Mouse (Mus musculus): ENCODE data around the gene Kalrn. TPM values are rescaled to one million over a fixed set of nuclear protein-coding genes. Genes with fewer than 3 reads are reported as not detected.
A peak's percentile ranks its signal among the peaks of the same experiment; 100 is the strongest.

The Kalrn gene
- polyA plus RNA-seq, 1 experiment from 2014 or later: 9.2 TPM

GRCm38 (mm10) chr16:34017241-34017640 lies 556.1 kb downstream of the Kalrn start:
- H3K4me1 ChIP-seq: no peaks in the 10 kb centered on the region
- no peak overlapping the region for H3K4me3 ChIP-seq
- no peak overlapping the region for H3K9ac ChIP-seq
- H3K4me2 ChIP-seq: no peak overlapping the region
- H3K9me3 ChIP-seq: no peaks in the 10 kb centered on the region
- 86% methylated on average over 8 of the region's 8 CpGs for WGBS
- peaks cover 27% of the 10 kb centered on the region for H3K36me3 ChIP-seq
- H3K27ac ChIP-seq: no peak overlapping the region
- ATAC-seq (ENCODE audit: insufficient number of reproducible peaks, low FRiP score, low TSS enrichment, low read depth): no peak
- H3K27me3 ChIP-seq: no peaks in the 10 kb centered on the region

DNA sequence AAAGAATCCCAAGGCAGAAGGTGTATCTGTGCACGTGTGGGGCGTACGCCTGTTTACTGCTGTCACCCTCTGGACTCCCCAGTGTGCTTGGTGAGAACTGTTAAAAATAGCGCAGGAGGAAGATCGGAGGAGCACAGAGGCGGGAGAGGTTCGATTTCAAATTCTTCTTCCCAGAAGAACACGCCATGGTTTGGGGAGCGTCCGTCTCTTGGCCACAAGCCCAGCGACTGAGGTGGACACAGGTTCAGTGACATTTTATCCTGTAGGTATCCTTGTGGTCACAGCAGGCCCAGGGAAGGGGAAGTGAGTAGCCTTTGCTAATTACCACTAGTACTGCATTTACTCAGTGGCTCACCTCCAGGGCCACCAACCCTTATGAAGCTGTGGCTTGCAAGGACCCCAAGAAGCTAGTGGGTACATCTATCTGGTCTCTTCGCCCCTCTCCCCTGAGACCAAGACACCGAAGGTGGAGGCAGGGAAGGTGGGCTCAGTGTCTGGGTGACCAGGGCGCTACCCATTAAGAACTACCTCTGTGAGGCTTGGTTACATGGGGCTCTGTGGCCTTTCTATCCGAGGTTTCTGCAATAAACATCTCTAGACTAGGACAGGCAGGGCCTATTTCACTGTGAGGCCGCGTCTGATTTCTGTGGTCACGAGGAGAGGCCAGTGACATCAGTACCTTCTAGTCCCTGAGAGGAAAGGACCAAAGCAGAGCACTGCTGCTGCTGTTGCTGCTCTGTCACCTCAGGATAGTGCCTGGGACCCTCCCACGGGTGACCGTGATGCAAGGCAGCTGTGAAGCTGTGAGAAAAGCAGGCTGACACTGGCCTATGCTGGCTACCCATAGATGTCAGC lies 561.1 kb downstream of the Kalrn start:
- H3K4me2 ChIP-seq: no peak overlapping the region
- no peak for ATAC-seq (ENCODE audit: insufficient number of reproducible peaks, low FRiP score, low TSS enrichment, low read depth)
- no peaks in the 10 kb centered on the region for H3K9me3 ChIP-seq
- no peak overlapping the region for H3K9ac ChIP-seq
- H3K36me3 ChIP-seq: peaks cover 37% of the 10 kb centered on the region
- H3K4me1 ChIP-seq: no peaks in the 10 kb centered on the region
- WGBS: 88% methylated on average over 20 of the region's 20 CpGs
- H3K27me3 ChIP-seq: no peaks in the 10 kb centered on the region
- H3K4me3 ChIP-seq: no peak overlapping the region
- no peak overlapping the region for H3K27ac ChIP-seq

DNA sequence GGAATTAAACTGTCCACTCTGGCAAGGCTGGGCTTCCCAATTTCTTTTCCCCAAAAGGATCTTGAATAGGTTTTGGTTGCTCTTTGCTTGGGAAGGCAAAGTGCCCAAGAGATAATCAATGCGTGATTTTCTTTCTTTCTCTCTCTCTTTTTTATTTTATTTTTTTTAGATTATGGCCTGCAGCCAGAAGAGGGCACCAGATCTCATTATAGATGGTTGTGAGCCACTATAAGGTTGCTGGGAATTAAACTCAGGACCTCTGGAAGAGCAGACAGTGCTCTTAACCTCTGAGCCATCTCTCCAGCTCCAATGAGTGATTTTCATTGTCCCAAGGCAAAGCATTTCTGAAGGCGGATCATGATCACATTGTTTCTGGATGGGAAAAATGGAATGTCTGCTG lies 563.8 kb downstream of the Kalrn start:
- Histone ChIP-seq H3K4me2 (no peak overlapping the region), H3K27me3 (no peaks in the 10 kb centered on the region), H3K4me1 (peaks cover 11% of the 10 kb centered on the region), H3K9me3 (no peaks in the 10 kb centered on the region), H3K27ac (no peak overlapping the region), H3K36me3 (peaks cover 22% of the 10 kb centered on the region), H3K4me3 (no peak overlapping the region), H3K9ac (no peak overlapping the region)
- 93% methylated on average over 2 of the region's 2 CpGs for WGBS
- ATAC-seq (ENCODE audit: insufficient number of reproducible peaks, low FRiP score, low TSS enrichment, low read depth): no peak

DNA sequence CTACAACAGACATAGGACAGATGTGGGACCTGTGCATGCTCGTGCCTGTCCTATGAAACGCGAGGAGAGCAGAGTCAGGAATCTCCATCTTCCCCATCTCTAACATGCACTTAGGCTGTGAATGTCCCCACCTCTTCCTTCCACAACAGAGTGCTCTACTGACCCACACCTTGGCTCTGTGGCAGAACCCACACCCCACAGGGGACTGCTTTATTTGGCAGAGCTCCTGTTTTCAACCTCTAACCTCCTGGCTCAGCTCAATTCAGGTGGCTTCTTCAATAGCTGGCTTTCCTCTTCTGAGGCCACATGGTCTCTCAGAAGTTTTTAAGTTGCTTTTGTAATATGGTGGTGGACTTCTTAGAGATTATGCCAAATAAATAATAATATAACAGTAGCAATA lies 567.3 kb downstream of the Kalrn start:
- Histone ChIP-seq H3K4me1 (peaks cover 22% of the 10 kb centered on the region), H3K9me3 (no peaks in the 10 kb centered on the region), H3K9ac (no peak overlapping the region), H3K4me2 (no peak overlapping the region), H3K27ac (no peak overlapping the region), H3K4me3 (no peak overlapping the region), H3K36me3 (peaks cover 7% of the 10 kb centered on the region; the same call in 1 of the 2 replicates), H3K27me3 (no peaks in the 10 kb centered on the region)
- 89% methylated on average over 3 of the region's 3 CpGs for WGBS
- no peak for ATAC-seq (ENCODE audit: insufficient number of reproducible peaks, low FRiP score, low TSS enrichment, low read depth)

DNA sequence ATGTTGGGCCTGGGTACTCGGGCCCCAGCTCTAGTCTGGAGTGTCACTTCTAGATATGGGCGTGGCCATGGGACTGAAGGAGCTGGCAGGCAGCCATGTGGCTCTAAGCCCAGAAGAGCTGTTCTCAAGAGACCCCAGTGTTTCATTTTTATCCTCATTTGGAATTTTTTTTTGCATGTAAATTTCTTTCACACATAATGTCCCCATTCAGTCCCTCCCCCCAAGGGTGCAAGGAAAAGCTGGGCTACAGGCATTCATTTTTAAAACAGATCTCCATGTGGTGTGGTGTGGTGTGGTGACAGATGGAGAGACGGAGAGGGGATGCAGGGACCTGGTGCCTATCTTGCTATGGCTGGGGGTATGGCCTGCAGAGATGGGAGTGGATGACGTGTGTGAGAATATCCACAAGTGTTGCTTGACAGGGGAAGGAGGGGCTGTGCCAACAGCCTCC lies 569.2 kb downstream of the Kalrn start:
- peak; percentile 60 for ATAC-seq (ENCODE audit: insufficient number of reproducible peaks, low FRiP score, low TSS enrichment, low read depth)
- Histone ChIP-seq H3K36me3 (no peaks in the 10 kb centered on the region), H3K4me3 (no peak overlapping the region), H3K27me3 (no peaks in the 10 kb centered on the region), H3K9me3 (no peaks in the 10 kb centered on the region), H3K4me2 (no peak overlapping the region), H3K4me1 (peaks cover 22% of the 10 kb centered on the region), H3K27ac (peak overlapping the region; percentile 28), H3K9ac (no peak overlapping the region)
- WGBS: 13% methylated on average over 4 of the region's 4 CpGs

DNA sequence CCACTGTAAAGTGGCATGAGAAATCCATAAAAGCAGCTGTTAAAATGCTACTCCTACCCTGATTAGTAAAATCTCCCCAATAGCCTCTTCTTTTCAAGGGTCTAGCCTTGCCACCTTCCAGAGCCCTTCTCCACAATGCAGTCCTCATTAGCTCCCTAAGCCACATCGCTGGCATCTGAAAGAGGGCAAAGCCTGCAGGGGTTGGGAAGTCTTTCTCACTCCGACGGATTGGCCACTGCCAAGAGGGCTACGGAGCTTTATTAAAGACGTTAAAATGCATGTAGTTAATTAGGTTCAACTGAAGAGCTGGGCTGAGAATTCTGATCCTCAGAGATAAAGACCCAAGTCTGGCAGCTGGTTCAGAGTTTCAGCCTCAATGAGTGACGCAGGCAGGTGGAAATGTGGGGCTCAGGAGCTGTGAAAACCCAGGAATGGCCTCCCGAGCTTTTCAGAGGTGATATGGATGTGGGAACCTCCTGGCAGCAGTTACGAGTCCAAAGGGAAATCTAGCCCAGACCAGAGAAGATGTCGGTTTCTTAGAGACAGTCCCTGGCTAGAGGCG lies 569.7 kb downstream of the Kalrn start:
- no peak overlapping the region for H3K9ac ChIP-seq
- no peaks in the 10 kb centered on the region for H3K9me3 ChIP-seq
- H3K4me3 ChIP-seq: no peak overlapping the region
- H3K4me2 ChIP-seq: no peak overlapping the region
- 30% methylated on average over 10 of the region's 10 CpGs for WGBS
- H3K4me1 ChIP-seq: peaks cover 22% of the 10 kb centered on the region
- peak overlapping the region; percentile 28 for H3K27ac ChIP-seq
- no peaks in the 10 kb centered on the region for H3K36me3 ChIP-seq
- H3K27me3 ChIP-seq: no peaks in the 10 kb centered on the region
- no peak for ATAC-seq (ENCODE audit: insufficient number of reproducible peaks, low FRiP score, low TSS enrichment, low read depth)

DNA sequence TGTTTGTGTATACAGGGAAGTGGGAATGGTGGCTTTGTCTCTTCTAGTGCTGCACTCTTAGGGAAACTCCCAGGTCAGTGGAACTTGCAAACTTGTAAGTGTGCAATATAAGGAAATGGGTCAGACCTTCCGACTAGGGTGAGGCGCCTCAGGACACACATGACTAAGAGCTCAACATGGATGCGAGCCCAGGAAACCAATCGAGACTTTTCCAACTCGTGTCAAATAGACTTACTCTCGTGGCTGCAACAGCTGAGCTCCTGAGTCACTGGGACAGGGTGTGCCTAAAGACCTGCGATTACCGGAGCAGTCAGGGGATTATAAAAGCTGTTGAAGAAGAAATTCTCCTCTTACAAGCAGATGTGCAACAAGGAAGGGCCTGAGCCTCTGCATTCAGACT lies 572.6 kb downstream of the Kalrn start:
- Histone ChIP-seq H3K27me3 (peaks cover 3% of the 10 kb centered on the region; the same call in 1 of the 2 replicates), H3K4me2 (no peak overlapping the region), H3K4me1 (peaks cover 19% of the 10 kb centered on the region), H3K36me3 (no peaks in the 10 kb centered on the region), H3K9ac (no peak overlapping the region), H3K9me3 (no peaks in the 10 kb centered on the region), H3K4me3 (no peak overlapping the region), H3K27ac (no peak overlapping the region)
- no peak for ATAC-seq (ENCODE audit: insufficient number of reproducible peaks, low FRiP score, low TSS enrichment, low read depth)
- 55% methylated on average over 8 of the region's 8 CpGs for whole genome bisulfite sequencing

GRCm38 (mm10) chr16:33999388-33999787 lies 573.9 kb downstream of the Kalrn start:
- no peaks in the 10 kb centered on the region for H3K9me3 ChIP-seq
- ATAC-seq (ENCODE audit: insufficient number of reproducible peaks, low FRiP score, low TSS enrichment, low read depth): no peak
- WGBS: 28% methylated on average over 3 of the region's 3 CpGs
- no peak overlapping the region for H3K27ac ChIP-seq
- H3K27me3 ChIP-seq: peaks cover 3% of the 10 kb centered on the region; the same call in 1 of the 2 replicates
- H3K36me3 ChIP-seq: no peaks in the 10 kb centered on the region
- no peak overlapping the region for H3K9ac ChIP-seq
- no peak overlapping the region for H3K4me2 ChIP-seq
- no peak overlapping the region for H3K4me3 ChIP-seq
- peaks cover 9% of the 10 kb centered on the region for H3K4me1 ChIP-seq

GRCm38 (mm10) chr16:33998011-33998410 lies 575.3 kb downstream of the Kalrn start:
- no peak overlapping the region for H3K4me3 ChIP-seq
- H3K4me1 ChIP-seq: no peaks in the 10 kb centered on the region

GRCm38 (mm10) chr16:33996030-33996429 lies 577.3 kb downstream of the Kalrn start:
- Histone ChIP-seq H3K27ac (no peak overlapping the region), H3K36me3 (no peaks in the 10 kb centered on the region), H3K27me3 (peaks cover 3% of the 10 kb centered on the region; the same call in 1 of the 2 replicates), H3K4me3 (no peak overlapping the region), H3K4me2 (no peak overlapping the region), H3K9me3 (no peaks in the 10 kb centered on the region), H3K4me1 (no peaks in the 10 kb centered on the region), H3K9ac (no peak overlapping the region)
- ATAC-seq (ENCODE audit: insufficient number of reproducible peaks, low FRiP score, low TSS enrichment, low read depth): no peak
- 6% methylated on average over 5 of the region's 5 CpGs for WGBS

More at GRCm38 (mm10) chr16:33998011-33998410, 575.3 kb downstream of the Kalrn start:
- H3K27me3 ChIP-seq: peaks cover 3% of the 10 kb centered on the region; the same call in 1 of the 2 replicates
- H3K27ac ChIP-seq: no peak overlapping the region
- ATAC-seq (ENCODE audit: insufficient number of reproducible peaks, low FRiP score, low TSS enrichment, low read depth): no peak
- 86% methylated on average over 6 of the region's 6 CpGs for WGBS
- H3K9me3 ChIP-seq: no peaks in the 10 kb centered on the region
- no peaks in the 10 kb centered on the region for H3K36me3 ChIP-seq
- no peak overlapping the region for H3K4me2 ChIP-seq
- no peak overlapping the region for H3K9ac ChIP-seq

GRCm38 (mm10) chr16:33995496-33995895 lies 577.8 kb downstream of the Kalrn start:
- no peak for ATAC-seq (ENCODE audit: insufficient number of reproducible peaks, low FRiP score, low TSS enrichment, low read depth)
- H3K36me3 ChIP-seq: no peaks in the 10 kb centered on the region
- H3K4me1 ChIP-seq: no peaks in the 10 kb centered on the region
- H3K9me3 ChIP-seq: no peaks in the 10 kb centered on the region
- H3K27me3 ChIP-seq: peaks cover 3% of the 10 kb centered on the region; the same call in 1 of the 2 replicates
- no peak overlapping the region for H3K9ac ChIP-seq
- H3K4me2 ChIP-seq: no peak overlapping the region
- 81% methylated on average over 3 of the region's 3 CpGs for WGBS
- H3K4me3 ChIP-seq: no peak overlapping the region
- no peak overlapping the region for H3K27ac ChIP-seq

DNA sequence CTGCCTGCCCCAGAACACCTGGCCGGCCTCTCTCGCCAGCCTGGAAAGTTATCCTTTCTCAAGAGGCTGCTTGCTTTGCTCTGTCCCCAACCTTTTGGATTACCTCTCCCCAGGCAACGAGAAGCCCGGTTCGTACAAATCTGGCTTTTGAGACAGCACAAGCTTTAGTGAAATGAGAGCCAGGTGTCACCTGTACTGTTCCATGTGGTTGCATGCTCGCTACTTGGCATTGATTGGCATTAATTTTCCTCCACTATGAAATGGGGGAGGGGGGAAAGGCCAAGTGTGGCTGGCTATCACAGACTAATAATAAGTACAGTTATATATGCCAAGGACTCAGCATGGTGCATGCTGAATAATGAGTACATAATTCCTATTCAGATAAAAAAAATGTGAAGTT lies 579.0 kb downstream of the Kalrn start:
- 64% methylated on average over 6 of the region's 6 CpGs for WGBS
- no peaks in the 10 kb centered on the region for H3K9me3 ChIP-seq

More for the DNA sequence above, 579.0 kb downstream of the Kalrn start:
- no peak overlapping the region for H3K4me2 ChIP-seq
- H3K27me3 ChIP-seq: peaks cover 3% of the 10 kb centered on the region; the same call in 1 of the 2 replicates
- no peak for ATAC-seq (ENCODE audit: insufficient number of reproducible peaks, low FRiP score, low TSS enrichment, low read depth)
- no peak overlapping the region for H3K27ac ChIP-seq
- H3K4me3 ChIP-seq: no peak overlapping the region
- no peak overlapping the region for H3K9ac ChIP-seq
- H3K36me3 ChIP-seq: no peaks in the 10 kb centered on the region
- no peaks in the 10 kb centered on the region for H3K4me1 ChIP-seq

All from limb, embryonic 15.5 days (tissue).